Mouse (Mus musculus) left cerebral cortex, adult 18-20 months (tissue): ENCODE measurements around the gene Ppara. TPM values are rescaled to one million over a fixed set of nuclear protein-coding genes. Genes with fewer than 3 reads are reported as not detected.

ENCODE experiments used
- DNase-seq, 2 experiments: peaks; one replicate each; pipeline ENCODE4 v3.0.0; 2021 to 2022; ENCODE audit warnings: low spot score in 2 of 2, mixed read lengths in 1 of 2
- total RNA-seq, 2 experiments: library from RNA; stranded (reverse); gene quantifications; 2 replicates each; pipeline ENCODE4 v1.2.3; 2021

Gene Ppara
- total RNA-seq, 2 experiments from 2014 or later, result 3.2 to 4.1 TPM

- DNase-seq, result no peak
Observed at GRCm38 (mm10) chr15:85795516-85795915, 60.7 kb downstream of the Ppara start.

- DNase-seq, result no peak
Observed at GRCm38 (mm10) chr15:85798676-85799075, 63.9 kb downstream of the Ppara start.

- no peak for DNase-seq
Observed at GRCm38 (mm10) chr15:85802931-85803330, 68.1 kb downstream of the Ppara start.

GRCm38 (mm10) chr15:85806886-85807285, 72.1 kb downstream of the Ppara start:
- DNase-seq, result no peak

GRCm38 (mm10) chr15:85807404-85807803, 72.6 kb downstream of the Ppara start:
- no peak for DNase-seq

- DNase-seq, result no peak
Observed at GRCm38 (mm10) chr15:85808031-85808430, 73.2 kb downstream of the Ppara start.

GRCm38 (mm10) chr15:85808434-85808833, 73.7 kb downstream of the Ppara start:
- DNase-seq, result no peak

GRCm38 (mm10) chr15:85809091-85809490, 74.3 kb downstream of the Ppara start:
- DNase-seq, result no peak

GRCm38 (mm10) chr15:85810462-85810805, 75.7 kb downstream of the Ppara start:
- no peak for DNase-seq

GRCm38 (mm10) chr15:85810806-85811521, 76.2 kb downstream of the Ppara start:
- DNase-seq, result peak; percentile 70 to 77

GRCm38 (mm10) chr15:85811535-85812277, 76.9 kb downstream of the Ppara start, which contains the start of gene Cdpf1:
TSS of gene Cdpf1 (minus strand) at chr15:85811697.
- DNase-seq, result peak; percentile 99

- DNase-seq, result no peak
Observed at GRCm38 (mm10) chr15:85813428-85813827, 78.6 kb downstream of the Ppara start.

GRCm38 (mm10) chr15:85821203-85822010, 86.6 kb downstream of the Ppara start, which contains the start of gene Pkdrej:
TSS of gene Pkdrej (minus strand) at chr15:85821734.
- DNase-seq, result peak; percentile 42 to 52

GRCm38 (mm10) chr15:85822011-85822359, 87.2 kb downstream of the Ppara start:
- DNase-seq, result no peak

- DNase-seq, result no peak
Observed at GRCm38 (mm10) chr15:85826676-85827075, 91.9 kb downstream of the Ppara start.

GRCm38 (mm10) chr15:85828071-85828470, 93.3 kb downstream of the Ppara start:
- no peak for DNase-seq

- no peak for DNase-seq
Observed at GRCm38 (mm10) chr15:85829470-85829869, 94.7 kb downstream of the Ppara start.

GRCm38 (mm10) chr15:85831954-85832590, 97.3 kb downstream of the Ppara start, which contains the start of gene Ttc38:
TSS of gene Ttc38 (plus strand) at chr15:85832306.
- DNase-seq, result peak; percentile 80 to 84

GRCm38 (mm10) chr15:85832599-85832998, 97.8 kb downstream of the Ppara start:
- DNase-seq, result no peak

- DNase-seq, result no peak
Observed at GRCm38 (mm10) chr15:85835335-85835734, 100.6 kb downstream of the Ppara start.

GRCm38 (mm10) chr15:85836887-85837286, 102.1 kb downstream of the Ppara start:
- no peak for DNase-seq
